Mouse (Mus musculus): ENCODE results near the gene St3gal3. TPM values are rescaled to one million over a fixed set of nuclear protein-coding genes. Genes with fewer than 3 reads are reported as not detected.

Gene St3gal3
- total and polyA plus RNA-seq, 3 experiments = 16.4 to 23.3 TPM; not detected in 1

GRCm38 (mm10) chr4:118077293-118077752 lies 57.4 kb downstream of the St3gal3 start:
- no peak for DNase-seq (ENCODE audit: low read depth, low spot score)
- Histone ChIP-seq H3K27me3 (ENCODE audit: control insufficient read depth in 1 of 2, insufficient read depth in 2 of 2, low read length in 2 of 2) (no peaks in the 10 kb centered on the region), H3K27ac (ENCODE audit: control insufficient read depth, low read depth, low read length) (no peak overlapping the region), H3K79me2 (ENCODE audit: control insufficient read depth, insufficient read depth, low read length, poor library complexity) (no peaks in the 10 kb centered on the region), H3K4me3 (ENCODE audit: control insufficient read depth in 1 of 2, insufficient read depth in 1 of 2, low read depth in 2 of 2, low read length in 2 of 2) (no peak overlapping the region), H3K36me3 (ENCODE audit: control insufficient read depth in 1 of 2, insufficient read depth in 2 of 2, low read length in 2 of 2) (peaks cover 0 to 24% of the 10 kb centered on the region in 2 experiments; a peak in 2 of 4 replicates), H3K9me3 (replicated peaks; ENCODE audit: insufficient read depth, low read length) (no peaks in the 10 kb centered on the region), H3K4me1 (ENCODE audit: control insufficient read depth in 1 of 2, insufficient read depth in 2 of 2, low read length in 2 of 2) (peaks cover 5 to 29% of the 10 kb centered on the region in 2 experiments), H3K9ac (ENCODE audit: control insufficient read depth, low read depth, low read length, poor library complexity, severe bottlenecking) (no peak overlapping the region)
- TF ChIP-seq TBP (IDR thresholded peaks at IDR 0.05; ENCODE audit: low read depth, low read length) (no peak), GATA1 (IDR thresholded peaks at IDR 0.05; ENCODE audit: low read depth, low read length) (no peak), TCF12 (IDR thresholded peaks at IDR 0.05; ENCODE audit: low read depth, low read length) (no peak), ZKSCAN1 (IDR thresholded peaks at IDR 0.05; ENCODE audit: low read depth, low read length) (no peak), MAX (IDR thresholded peaks at IDR 0.05; ENCODE audit: low read length) (no peak), MEF2A (IDR thresholded peaks at IDR 0.05; ENCODE audit: extremely low read depth, insufficient replicate concordance, low read depth, low read length, poor library complexity, severe bottlenecking) (no peak), ZMIZ1 (IDR thresholded peaks at IDR 0.05; ENCODE audit: low read depth, low read length) (no peak)

GRCm38 (mm10) chr4:118076648-118077047 lies 58.1 kb downstream of the St3gal3 start:
- H3K9me3 ChIP-seq (replicated peaks; ENCODE audit: insufficient read depth, low read length) = no peaks in the 10 kb centered on the region
- no peak for TF ChIP-seq CHD1 (IDR thresholded peaks at IDR 0.05; ENCODE audit: low read depth, low read length)
- no peak for TF ChIP-seq TBP (IDR thresholded peaks at IDR 0.05; ENCODE audit: low read depth, low read length)
- no peak for TF ChIP-seq ZMIZ1 (IDR thresholded peaks at IDR 0.05; ENCODE audit: low read depth, low read length)
- no peak for TF ChIP-seq NRF1 (IDR thresholded peaks at IDR 0.05; ENCODE audit: insufficient read depth, low read depth, low read length, poor library complexity, severe bottlenecking)
- H3K27ac ChIP-seq (ENCODE audit: control insufficient read depth, low read depth, low read length) = no peak overlapping the region
- H3K4me3 ChIP-seq (ENCODE audit: control insufficient read depth in 1 of 2, insufficient read depth in 1 of 2, low read depth in 2 of 2, low read length in 2 of 2) = no peak overlapping the region
- peaks cover 5 to 24% of the 10 kb centered on the region in 2 experiments for H3K4me1 ChIP-seq (ENCODE audit: control insufficient read depth in 1 of 2, insufficient read depth in 2 of 2, low read length in 2 of 2)
- peaks cover 0 to 22% of the 10 kb centered on the region in 2 experiments; a peak in 2 of 4 replicates for H3K36me3 ChIP-seq (ENCODE audit: control insufficient read depth in 1 of 2, insufficient read depth in 2 of 2, low read length in 2 of 2)
- H3K27me3 ChIP-seq (ENCODE audit: control insufficient read depth in 1 of 2, insufficient read depth in 2 of 2, low read length in 2 of 2) = no peaks in the 10 kb centered on the region
- H3K9ac ChIP-seq (ENCODE audit: control insufficient read depth, low read depth, low read length, poor library complexity, severe bottlenecking) = no peak overlapping the region
- no peak for DNase-seq (ENCODE audit: low read depth, low spot score)
- no peaks in the 10 kb centered on the region for H3K79me2 ChIP-seq (ENCODE audit: control insufficient read depth, insufficient read depth, low read length, poor library complexity)

- Histone ChIP-seq H3K4me1 (ENCODE audit: control insufficient read depth in 1 of 2, insufficient read depth in 2 of 2, low read length in 2 of 2) (peaks cover 5 to 13% of the 10 kb centered on the region in 2 experiments), H3K27me3 (ENCODE audit: control insufficient read depth in 1 of 2, insufficient read depth in 2 of 2, low read length in 2 of 2) (no peaks in the 10 kb centered on the region), H3K4me3 (ENCODE audit: control insufficient read depth in 1 of 2, insufficient read depth in 1 of 2, low read depth in 2 of 2, low read length in 2 of 2) (no peak overlapping the region), H3K9me3 (replicated peaks; ENCODE audit: insufficient read depth, low read length) (no peaks in the 10 kb centered on the region), H3K79me2 (ENCODE audit: control insufficient read depth, insufficient read depth, low read length, poor library complexity) (no peaks in the 10 kb centered on the region), H3K9ac (ENCODE audit: control insufficient read depth, low read depth, low read length, poor library complexity, severe bottlenecking) (no peak overlapping the region), H3K36me3 (ENCODE audit: control insufficient read depth in 1 of 2, insufficient read depth in 2 of 2, low read length in 2 of 2) (peaks cover 0 to 15% of the 10 kb centered on the region in 2 experiments; a peak in 2 of 4 replicates), H3K27ac (ENCODE audit: control insufficient read depth, low read depth, low read length) (no peak overlapping the region)
- TF ChIP-seq ETS1 (IDR thresholded peaks at IDR 0.05; ENCODE audit: low read depth, low read length) (no peak), USF2 (IDR thresholded peaks at IDR 0.05; ENCODE audit: borderline replicate concordance in 1 of 2, insufficient read depth in 1 of 2, low read depth in 1 of 2, low read length in 2 of 2) (no peak), BHLHE40 (IDR thresholded peaks at IDR 0.05; ENCODE audit: borderline replicate concordance, low read depth, low read length) (no peak), CTCF (IDR thresholded peaks at IDR 0.05 in 2 of 3, conservative IDR thresholded peaks at IDR 0.05 in 1 of 3; ENCODE audit: control insufficient read depth in 1 of 3, insufficient read depth in 1 of 3, low read depth in 2 of 3, low read length in 3 of 3, poor library complexity in 1 of 3, severe bottlenecking in 1 of 3) (no peak), POLR2A (IDR thresholded peaks at IDR 0.05; ENCODE audit: control insufficient read depth in 1 of 2, insufficient read depth in 1 of 2, low read depth in 1 of 2, low read length in 2 of 2, poor library complexity in 1 of 2) (no peak), GABPA (IDR thresholded peaks at IDR 0.05; ENCODE audit: low read depth, low read length) (no peak), CHD1 (IDR thresholded peaks at IDR 0.05; ENCODE audit: low read depth, low read length) (no peak), USF1 (IDR thresholded peaks at IDR 0.05; ENCODE audit: low read depth, low read length) (no peak)
- DNase-seq (ENCODE audit: low read depth, low spot score) = no peak
Observed at GRCm38 (mm10) chr4:118075343-118075742, 59.4 kb downstream of the St3gal3 start.
